Mouse (Mus musculus) cerebellum, postnatal 4 days (tissue): Measurements from ENCODE around the gene Bzw1.
A peak's percentile ranks its signal among the peaks of the same experiment; 100 is the strongest.
"Not testable (repeated sequence)": the region's sequence is repeated elsewhere in the genome, so short reads cannot be mapped to it uniquely, and the experiment has no call there.

ENCODE experiments used
- DNase-seq, 2 experiments: peaks; one replicate each; pipeline ENCODE4 v3.0.0; 2022; ENCODE audit warnings: low spot score in 2 of 2, mixed read lengths in 1 of 2

The Bzw1 gene

GRCm38 (mm10) chr1:58392652-58393283 is at the start of gene Bzw1:
Gene Bzw1 (plus strand): TSS chr1:58392898.
- DNase-seq = peak; percentile 88 to 94

DNA sequence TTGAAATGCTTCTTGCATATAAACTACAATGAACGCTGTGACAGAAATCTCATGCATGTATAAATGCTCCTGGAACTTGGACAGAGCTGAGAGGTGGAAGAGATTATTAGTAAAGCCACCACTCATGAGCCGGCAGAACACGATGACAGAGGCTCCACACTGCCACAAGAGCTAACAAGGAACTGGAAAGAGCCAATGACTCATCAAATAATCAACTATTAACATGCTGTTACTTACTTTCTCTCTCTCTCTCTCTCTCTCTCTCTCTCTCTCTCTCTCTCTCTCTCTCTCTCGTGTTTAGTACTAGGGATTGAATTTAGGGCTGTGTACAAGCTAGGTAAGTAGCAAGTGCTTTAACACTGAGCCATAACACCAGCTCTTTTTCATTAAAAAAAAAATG is 48.8 kb upstream of the Bzw1 start:
- DNase-seq = no peak

- no peak for DNase-seq
Measured at GRCm38 (mm10) chr1:58344570-58344969, 48.1 kb upstream of the Bzw1 start.

- no peak for DNase-seq
Measured at GRCm38 (mm10) chr1:58346159-58346558, 46.5 kb upstream of the Bzw1 start.

GRCm38 (mm10) chr1:58348712-58349111 is 44.0 kb upstream of the Bzw1 start:
- no peak for DNase-seq

DNA sequence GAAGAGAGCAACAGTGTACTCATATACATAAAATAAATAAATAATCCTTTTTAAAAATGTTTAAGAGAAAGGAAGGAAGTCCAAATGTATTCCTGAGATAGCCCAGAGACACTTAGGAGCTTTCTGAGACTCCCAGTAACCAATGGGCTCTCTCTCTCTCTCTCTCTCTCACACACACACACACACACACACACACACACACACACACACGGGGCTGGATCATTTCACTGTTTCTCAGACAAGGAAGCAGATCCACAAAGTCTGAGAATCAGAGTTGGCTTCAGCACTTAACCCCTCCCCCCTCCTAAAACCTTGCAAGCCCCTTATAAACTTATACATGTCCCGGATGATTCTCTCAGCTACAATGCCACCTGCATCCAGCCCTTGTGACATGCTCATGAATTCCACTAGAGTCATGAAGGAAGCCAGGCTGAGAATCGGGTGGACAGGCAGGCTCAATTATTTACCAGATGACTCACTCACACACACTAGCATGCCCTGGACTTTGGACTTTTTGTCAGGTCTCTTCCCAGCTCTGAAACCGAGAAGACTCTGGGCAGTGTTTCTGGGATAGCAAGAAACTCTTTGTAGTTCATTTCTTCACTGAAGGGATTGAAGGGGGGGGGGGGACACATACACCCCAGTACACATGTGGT is 39.3 kb upstream of the Bzw1 start:
- DNase-seq = no peak

GRCm38 (mm10) chr1:58358958-58359901 is 33.5 kb upstream of the Bzw1 start:
- no peak for DNase-seq

DNA sequence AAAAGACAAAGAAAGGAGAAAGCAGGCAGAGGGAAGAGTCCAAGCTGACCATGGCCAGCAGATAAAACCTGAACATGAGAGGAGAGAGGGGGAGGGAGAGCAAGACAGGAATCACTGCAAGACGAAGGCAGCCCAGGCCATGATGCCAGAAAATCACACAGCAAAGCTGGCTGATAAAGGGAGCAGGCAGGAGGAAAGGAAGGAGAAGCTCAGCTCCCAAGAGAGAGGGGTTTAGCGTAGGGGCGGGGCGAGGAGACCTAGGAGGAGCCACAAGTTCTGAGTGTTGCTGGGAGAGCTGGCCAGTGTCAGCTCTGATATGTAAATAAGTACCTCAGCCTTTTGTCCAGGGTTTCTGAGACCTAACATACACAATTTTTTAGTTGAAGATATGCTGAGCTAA is 30.4 kb upstream of the Bzw1 start:
- DNase-seq = no peak

GRCm38 (mm10) chr1:58364551-58364950 is 28.1 kb upstream of the Bzw1 start:
- no peak for DNase-seq

- DNase-seq = no peak
Measured at GRCm38 (mm10) chr1:58365829-58366228, 26.9 kb upstream of the Bzw1 start.

DNA sequence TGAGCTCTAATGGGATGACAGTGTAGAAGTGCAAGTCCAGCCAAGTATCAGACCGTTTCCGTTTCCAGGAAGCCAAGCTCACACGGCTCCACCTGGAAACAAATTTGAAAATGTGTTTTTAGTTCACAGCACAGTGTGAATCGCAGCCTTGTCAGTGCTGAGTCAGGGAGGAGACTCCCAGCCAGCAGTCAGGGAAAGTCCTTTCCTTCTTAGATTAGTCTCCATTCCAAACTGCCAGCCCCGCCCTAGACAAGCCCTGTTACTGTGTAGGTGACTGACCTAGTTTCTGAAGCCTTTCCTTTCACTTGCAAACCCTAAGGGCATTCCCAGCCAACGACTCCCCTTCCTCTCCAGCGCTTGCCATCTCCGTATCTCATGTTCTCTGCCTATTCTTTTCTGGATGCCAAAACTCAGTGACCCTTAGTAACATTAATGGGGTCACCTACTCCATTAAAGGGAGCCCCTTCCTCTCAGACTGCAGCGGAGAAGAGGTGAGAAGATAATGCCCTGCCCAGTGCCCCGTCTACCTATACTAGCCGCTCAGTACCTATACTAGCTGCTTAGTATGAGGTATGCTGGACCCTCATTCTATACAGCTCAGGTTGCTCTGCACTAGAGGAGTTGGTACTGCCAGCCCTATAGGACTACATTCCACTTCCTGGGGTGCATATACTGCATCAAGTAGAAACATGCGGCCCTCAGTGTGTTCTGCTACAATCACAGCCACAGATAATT is 25.8 kb upstream of the Bzw1 start:
- DNase-seq = no peak

DNA sequence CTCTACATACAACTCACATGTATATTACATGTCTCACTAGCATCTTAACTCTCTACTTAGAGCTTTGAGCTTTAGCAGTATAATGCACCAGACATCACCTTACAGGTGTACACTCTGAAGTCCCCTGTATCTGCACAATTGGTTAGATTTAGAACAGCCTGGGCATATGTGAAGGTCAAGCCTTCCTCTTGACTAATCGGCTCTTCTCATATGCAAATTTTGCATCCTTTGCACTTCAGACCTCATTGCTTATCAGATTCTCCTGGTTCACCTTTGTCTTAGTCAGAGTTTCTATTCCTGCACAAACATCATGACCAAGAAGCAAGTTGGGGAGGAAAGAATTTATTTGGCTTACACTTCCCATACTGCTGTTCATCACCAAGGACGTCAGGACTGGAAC is 23.0 kb upstream of the Bzw1 start:
- DNase-seq = no peak

GRCm38 (mm10) chr1:58374266-58374665 is 18.4 kb upstream of the Bzw1 start:
- DNase-seq = not testable (repeated sequence)

DNA sequence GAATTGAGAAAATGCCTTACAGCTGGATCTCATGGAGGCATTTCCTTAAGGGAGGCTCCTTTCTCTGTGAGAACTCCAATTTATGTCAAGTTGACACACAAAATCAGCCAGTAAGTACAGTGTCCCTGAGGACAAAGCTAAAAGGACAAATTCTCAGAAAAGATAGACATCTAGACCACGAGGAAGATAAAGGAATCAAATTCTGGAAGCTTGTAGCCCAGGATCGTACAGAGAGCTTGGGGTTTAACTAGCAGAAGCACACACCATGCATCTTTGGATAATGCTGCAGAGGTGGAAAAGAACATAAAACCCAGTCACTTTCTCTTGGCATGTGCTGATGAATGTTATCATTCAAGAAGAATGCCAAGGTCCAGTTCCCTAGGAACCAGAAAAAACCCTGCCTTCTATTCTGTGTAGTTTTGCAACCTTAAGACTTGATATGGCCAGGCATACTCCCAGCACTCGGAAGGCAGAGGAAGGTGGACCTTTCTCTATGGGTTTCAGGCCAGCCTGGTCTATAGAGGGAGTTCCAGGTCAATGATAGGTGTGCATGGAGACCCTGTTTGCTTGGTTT is 17.0 kb upstream of the Bzw1 start:
- no peak for DNase-seq

- DNase-seq = no peak
Measured at GRCm38 (mm10) chr1:58382586-58383281, 10.0 kb upstream of the Bzw1 start.

DNA sequence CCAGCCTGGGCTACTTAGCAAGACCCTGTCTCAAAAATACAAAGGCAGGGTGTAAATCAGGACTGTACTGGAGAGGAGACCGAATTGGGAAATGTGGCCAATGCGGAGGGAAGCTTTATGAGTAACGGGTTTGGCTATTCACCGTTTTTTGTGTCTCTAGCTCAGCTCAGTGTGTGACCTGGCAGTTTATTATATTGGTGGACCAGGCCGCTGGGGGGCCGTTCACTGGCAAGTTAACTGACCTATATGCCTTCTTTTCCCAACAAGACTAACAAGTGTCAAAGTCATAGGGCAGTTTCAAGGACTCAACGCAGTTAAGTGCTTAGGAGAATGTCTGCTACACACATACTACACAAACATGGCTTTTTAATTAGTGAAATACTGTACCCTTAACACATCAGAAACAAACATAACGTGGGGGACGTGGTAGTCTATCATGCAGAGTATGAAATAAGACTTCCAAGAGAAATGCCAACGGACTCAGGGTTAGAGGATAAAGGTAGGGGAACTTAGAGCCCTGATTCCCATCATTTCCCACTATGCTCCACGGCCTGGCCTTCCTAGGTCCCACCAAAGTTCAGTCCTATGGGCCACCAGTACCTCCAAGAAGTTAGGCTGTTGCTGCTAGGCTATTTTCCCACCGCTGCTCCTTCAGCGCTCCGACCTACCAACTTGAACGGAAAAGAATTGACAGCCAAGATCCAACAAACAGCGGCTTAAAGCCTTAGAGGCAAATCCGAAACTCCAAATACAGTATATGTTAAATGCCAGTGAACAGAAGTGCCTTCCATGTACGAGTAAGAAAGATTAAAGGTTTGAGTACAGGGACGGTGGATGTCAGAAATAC is 1.1 kb upstream of the Bzw1 start:
- DNase-seq = no peak

DNA sequence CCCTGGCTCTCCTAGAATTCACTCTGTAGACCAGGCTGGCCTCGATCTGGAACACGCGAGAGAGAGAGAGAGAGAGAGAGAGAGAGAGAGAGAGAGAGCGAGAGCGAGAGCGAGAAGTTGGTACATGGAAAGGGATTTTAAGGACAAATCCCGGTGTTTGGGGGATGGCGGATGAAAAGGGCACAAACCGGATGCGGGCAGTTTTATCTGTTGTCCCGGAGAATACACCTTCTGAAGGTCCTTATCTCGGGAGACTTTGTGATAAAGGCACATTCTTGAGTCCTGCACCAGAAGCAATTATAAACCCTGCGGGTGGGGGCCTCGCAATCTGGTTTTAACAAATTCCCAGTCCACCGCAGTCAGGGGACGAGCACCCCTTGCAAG is 438 bp upstream of the Bzw1 start:
- no peak for DNase-seq

GRCm38 (mm10) chr1:58393284-58394195 is 842 bp downstream of the Bzw1 start:
- peak; percentile 23 to 38 for DNase-seq

DNA sequence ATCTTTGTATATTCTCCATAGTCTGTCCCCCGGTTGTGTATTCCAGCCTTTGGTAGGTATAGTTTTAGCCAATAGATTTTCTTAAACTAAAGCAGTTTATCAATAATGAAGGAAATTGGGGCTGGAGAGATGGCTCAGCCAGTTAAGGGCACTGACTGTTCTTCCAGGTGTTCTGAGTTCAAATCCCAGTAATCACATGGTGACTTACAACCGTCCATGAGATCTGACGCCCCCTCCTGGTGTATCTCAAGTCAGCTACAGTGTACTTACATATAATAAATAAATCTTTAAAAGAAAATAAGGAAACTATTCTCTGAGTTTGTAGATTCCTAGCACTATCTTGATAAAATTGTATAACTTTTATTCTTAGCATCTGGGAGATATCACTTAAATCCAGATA is 2.6 kb downstream of the Bzw1 start:
- DNase-seq = no peak
